Mouse (Mus musculus) adrenal gland, postnatal 25 days (tissue): ENCODE results near the gene Rnf185. TPM values are rescaled to one million over a fixed set of nuclear protein-coding genes. Genes with fewer than 3 reads are reported as not detected.

Source experiments
- DNase-seq: peaks from one replicate; pipeline ENCODE4 v3.0.0; 2021; ENCODE audit warnings: mixed read lengths
- total RNA-seq: library from RNA; stranded (reverse); gene quantifications from 2 replicates; pipeline ENCODE4 v1.2.3, GENCODE M21; 2021

The Rnf185 gene
- total RNA-seq, 1 experiment from 2014 or later: 45.8 TPM

DNA sequence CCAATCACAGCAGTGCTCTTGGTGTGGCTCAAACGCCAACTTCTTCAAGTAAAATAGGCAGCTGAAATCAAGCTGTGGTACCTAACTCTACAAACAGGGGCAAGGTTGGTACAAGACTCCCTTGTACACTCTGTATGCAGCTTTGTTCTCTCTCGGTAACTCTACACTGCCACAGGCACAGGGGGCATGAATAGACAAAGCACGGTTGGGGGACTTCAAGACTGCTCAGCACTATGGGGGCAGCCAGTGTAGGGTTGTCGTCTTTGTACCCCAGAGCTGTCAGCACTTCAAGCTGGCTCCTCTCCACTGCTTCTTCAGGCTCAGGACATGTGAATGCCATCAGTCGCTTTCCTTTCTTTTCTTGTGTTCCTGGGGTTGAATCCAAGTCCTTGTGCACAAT lies 57.6 kb downstream of the Rnf185 start:
- DNase-seq: no peak

DNA sequence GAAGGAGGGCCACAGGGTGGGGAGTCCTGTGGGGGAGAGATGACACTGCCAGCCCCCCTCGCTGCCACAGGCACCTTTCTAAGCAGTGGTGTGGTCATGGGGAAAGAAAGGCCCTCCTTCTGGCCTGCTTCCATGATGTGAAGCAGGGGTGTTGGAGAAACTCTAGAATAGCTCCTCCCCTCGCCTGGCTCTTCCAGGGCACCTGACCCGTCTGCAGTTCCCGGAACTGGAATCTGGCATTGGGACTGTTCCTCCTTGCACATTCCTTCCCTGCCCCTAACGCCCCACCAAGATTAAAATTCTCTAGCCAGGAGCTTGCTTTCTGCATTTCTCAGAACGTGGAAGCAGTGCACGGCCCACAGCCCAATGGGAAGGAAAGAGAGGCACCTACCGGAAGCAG lies 59.6 kb downstream of the Rnf185 start:
- no peak for DNase-seq

DNA sequence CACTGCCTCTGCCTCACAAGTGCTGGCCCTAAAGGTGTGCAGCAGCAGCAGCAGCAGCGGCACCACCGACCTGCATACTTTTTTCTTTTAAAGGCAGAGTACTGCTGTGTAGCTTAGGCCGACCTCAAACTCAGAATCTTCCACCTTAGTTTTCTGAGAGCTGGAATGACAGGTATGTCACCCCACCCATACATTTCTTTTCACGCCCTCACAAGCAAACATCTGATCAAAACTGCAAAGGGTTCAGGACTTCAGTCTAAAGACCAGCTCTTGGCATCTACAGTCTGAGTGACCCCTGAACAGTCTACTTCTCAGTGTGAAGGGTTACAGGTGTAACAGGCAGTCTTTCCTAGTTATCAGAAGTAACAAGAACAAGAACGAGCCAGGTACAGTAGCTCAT lies 61.4 kb downstream of the Rnf185 start:
- DNase-seq: no peak

DNA sequence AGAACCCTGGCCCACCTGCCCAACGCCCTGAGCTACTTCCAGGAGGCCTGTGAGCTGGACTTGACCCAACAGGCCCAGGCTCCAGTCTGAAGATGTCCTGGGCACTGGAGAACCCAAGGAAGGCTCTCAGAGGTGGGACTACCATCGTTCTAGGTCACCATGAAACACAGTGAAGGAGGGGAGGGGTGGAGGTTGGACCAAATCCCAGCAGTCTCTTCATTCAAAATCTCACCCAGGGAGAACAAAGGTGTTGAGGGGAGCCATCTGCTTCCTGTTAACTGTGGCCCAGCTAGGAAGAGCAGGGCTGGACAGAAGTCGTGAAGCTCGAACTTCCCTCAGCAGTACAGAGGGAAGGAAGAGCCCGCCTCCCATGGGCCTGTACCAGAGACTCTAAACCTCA lies 62.2 kb downstream of the Rnf185 start:
- DNase-seq: no peak

DNA sequence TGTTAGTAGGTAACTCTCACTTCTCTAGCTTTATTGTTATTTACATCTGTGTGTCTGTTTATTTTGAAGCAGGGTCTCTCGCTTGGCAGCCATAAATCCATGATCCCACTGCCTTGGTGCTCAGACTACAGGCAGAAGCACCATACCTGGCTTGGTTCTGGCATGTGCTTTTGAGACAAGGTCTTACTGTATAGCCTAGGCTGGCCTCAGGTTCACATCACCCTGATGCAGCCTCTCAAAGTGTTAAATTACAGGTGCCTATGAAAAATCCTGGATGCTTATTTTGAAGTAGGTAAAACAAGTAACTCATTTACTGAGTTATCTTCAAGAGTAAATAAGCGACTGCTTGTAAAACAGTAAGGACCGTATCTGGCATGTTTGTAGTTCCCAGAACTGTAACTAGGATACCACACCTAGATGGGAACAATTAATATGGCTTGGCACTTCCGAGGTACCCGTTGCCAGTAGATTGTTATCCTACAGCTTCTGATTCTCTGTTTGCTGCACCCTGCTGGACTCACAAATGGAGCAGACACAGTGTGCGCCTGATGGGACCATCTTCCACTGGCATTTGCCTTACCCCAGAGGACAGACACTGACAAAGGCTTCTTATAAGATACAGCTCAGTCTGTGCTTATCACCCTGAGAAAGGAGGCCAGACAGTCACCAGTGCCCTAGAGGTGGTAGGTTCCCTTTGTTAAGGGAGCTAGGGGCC lies 64.5 kb downstream of the Rnf185 start:
- no peak for DNase-seq

DNA sequence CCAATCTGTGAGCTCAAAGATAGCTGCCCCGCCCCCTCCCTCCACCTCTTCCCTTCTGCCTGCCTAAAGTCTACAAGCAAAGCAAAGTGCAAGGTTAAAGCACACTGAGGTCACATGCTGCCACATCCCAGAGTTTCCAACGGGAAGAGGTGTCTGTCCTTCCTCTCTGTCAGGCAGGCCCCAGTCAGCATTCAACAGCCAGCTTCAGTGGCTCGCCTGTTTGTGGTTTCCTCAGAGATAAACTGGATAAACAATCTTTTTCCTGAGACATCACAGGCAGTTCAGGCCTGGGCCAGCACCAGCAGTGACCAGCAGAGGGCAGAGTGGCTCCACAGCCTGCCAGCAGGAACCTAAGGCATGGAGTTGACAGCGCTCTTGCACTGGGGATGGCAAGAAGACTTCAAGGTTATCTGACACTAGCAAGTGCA lies 65.2 kb downstream of the Rnf185 start:
- DNase-seq: peak; percentile 86

DNA sequence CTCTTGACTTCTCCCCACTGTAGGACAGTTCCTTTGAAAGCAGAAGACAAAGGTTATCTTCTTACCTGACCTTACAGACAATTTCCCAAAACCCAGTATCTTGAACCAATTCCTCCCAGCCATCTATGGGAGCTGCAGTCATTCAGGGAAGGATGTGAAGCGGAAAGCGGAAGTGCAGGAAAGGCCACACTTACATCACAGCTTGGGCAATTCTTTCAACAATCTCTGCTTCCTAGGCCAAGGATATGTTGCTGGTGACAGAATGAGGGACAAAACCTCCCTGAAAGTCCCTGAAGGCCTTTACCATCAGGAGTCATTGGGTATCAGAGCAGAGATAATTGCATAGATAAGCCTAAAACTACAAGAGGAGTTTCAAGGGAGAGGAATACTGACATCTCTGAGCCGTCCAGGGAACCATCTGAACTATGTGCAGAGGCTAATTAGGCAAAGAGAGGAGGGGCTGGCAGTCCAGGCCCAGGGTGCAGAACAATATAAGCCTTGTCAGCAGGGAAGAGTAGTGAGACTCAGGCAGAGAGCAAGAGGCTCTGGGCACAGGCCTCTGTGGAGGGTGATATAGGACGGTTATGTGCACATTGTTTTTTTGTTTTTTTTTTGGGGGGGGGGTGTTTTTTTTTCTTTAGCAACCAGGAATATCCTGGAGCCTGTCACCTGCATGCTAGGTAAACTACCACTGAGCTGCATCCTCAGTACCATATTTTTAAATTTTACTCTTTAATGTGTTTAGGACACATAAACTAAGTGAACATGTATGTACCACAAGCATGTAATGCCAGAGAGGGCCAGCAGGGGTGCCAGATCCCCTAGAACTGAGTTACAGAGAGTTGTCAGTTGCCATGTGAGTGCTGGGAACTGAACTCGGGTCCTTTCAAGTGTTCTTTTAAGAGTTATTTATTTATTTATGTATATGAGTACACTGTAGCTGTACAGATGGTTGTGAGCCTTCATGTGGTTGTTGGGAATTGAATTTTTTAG lies 69.3 kb downstream of the Rnf185 start:
- no peak for DNase-seq

DNA sequence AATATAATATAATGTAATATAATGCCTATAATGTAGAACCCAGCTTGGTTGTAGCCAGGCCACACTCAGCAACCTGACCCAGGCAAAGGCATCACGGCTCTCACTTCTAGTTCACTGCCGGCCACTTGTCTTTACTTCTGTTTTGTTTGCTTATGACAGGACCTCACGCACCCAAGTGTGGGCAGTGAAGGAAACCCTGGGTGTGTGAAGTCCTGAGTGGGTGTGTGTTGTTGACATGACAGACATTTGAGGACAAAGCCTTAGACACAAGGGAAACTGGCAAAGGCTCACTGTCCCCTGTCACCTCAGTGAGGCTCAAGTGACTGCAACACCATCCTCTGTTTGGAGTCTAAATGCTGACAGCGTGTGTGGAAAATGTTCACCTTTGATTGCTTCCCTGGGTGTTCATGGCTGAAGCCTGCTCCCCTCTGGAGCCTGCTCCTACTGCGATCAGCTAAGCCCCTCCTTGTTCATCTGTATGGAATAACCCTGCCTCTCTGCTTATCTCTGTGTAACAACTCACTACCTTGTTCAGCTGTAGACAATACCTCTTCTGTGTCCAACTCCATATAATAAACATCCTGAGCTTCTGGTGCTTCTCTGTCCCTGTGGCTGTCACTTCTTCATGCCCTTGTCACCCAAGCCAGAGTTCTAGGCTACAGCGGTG lies 70.9 kb downstream of the Rnf185 start:
- no peak for DNase-seq

DNA sequence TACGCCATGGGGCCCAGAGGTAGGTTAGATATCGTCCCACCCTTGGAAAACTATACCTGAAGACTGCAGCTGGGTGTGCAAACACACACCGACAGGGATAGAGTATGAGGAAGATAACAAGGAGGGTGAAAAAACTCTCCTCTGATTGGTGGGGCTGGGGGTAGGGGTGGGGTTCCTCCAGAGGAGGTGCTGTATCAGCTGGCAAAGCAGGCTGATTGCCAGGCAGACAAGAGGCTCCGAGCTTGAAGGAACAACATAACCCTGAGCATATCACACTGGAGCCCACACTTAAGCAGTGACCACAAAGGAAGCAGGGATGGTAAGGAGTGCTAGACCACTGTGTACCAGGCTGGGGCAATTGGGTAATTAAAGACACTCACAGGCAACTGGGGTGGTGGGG lies 72.7 kb downstream of the Rnf185 start:
- no peak for DNase-seq

DNA sequence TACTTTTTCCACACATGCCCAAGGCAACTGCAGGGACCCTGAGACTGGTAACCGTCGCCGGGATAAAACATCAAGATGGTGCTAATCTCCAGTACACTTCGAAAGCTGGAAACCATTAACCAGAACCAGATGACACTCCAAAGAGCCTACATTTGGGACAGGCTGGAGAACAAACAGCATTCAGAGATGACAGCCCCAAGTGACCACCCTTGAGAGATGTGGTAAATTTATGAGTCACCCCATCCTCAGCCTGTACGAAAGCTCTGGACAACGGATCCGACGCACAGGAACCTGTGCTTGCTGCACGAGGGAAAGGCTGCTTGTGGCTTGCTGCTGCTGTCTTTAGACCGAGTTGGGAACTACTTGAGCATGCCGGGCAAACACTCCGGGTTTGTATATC lies 77.4 kb downstream of the Rnf185 start:
- no peak for DNase-seq

DNA sequence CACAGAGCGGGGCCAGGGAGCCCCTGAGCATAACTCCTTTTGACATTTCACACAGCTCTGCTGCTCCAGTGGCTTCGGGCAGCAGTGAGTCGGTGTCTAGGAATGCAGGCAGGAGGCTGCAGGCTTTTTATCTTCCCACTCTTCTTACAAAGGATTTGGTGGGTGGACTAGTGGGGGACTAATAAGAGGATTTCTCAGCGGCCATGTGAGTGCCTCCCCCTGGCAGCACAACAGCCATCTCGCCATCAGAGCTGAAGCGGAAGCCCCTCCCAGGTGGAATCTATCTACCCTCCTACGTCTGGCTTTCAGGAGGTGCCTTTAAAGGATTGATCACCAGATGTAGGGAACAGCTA lies 77.9 kb downstream of the Rnf185 start:
- DNase-seq: peak; percentile 18

DNA sequence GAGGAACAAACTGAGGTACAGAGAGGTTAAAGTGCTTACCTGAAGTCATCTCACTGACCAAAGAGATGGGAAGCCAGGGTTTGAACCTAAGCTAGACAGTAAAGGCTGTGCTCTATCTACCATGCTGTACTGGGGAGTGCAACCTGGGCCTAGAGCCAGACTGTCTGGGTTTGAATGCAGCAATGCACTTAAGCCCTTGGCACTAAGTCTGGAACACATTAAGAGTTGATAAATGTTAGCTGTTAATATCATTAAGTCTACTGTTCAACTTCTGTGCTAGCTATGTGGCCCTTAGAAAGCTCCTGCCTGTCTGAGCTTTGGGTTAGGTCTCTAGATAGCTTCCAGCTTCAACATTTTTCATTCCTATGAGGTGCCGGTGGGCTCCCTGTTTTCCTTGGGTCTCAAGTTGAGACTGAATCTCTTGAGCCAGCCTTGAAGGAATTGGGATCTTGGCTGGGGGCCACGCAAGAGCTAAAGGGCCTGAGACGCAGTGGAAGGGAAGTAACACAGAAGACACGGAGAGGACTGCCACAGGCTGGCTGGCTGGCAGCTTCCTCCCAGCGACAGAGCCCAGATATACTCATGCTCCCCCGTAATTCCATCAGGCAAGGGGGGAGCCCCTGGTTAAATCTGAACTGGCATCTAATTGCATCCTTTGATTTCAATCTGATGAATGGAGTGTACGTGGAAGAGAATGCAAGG lies 78.4 kb downstream of the Rnf185 start:
- DNase-seq: no peak

DNA sequence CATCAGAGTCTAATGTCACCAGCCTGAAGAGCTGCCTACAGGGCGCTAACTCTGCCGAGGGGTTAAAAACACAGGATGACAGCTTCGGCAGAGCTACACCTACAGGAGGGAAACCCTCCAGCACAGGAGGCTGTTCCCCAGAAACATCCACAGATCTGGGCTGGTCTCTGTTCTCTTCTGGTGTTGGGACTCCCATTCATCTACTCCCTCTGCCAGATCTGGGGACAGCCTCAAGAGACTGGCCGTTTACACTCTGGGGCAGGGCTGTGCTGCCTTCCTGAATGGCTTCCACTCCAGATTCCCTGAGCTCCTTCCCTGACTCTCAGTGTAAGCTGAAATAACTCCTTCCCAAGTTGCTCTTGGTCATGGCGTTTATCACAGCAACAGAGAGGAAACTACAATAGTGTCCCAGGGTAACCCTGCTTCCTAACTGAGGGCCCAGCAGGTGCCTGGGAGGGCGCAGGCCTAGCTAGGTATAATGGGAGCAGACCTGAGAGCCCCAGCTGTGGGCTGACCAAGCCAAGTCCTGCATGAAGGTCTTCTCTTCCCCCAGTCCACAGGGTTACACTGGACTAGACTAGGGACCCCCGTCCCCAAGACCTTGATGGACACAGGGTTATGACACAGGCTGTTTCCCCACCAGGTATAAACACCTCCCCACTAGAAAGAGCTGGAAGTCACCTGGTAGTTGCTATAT lies 80.4 kb downstream of the Rnf185 start:
- DNase-seq: no peak

DNA sequence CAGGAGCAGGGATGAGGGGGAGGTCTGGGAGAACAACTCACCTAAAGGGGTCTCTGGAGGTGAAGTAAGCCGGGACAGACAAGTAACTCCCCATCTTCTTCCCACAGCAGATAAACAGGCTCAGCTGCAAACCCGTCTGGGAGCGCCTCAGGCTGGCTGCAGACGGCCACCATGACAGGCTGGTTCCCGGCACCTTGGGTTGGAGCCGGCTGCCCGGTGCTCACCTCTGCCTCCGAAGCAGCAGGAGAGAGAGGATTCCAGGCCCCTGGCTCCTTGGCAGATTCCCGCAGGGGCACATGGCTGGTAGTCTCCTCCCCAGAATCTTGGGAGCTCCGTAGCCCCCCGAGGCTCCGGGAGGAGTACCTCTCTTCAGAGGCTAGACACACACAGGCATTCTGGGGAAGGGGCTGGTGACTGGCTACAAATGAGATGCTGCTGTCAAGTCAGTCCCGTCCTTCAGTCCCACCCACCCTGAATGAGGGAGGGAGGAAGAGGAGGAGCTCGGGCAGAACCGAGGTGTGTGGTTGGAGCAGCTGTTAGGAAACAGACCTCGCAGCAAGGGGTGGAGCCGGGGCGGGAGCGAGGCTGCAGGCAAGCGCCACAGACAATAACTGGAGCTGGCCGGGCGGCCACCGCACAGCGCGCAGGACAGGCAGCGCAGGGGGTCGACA lies 81.1 kb downstream of the Rnf185 start:
- DNase-seq: peak; percentile 81

DNA sequence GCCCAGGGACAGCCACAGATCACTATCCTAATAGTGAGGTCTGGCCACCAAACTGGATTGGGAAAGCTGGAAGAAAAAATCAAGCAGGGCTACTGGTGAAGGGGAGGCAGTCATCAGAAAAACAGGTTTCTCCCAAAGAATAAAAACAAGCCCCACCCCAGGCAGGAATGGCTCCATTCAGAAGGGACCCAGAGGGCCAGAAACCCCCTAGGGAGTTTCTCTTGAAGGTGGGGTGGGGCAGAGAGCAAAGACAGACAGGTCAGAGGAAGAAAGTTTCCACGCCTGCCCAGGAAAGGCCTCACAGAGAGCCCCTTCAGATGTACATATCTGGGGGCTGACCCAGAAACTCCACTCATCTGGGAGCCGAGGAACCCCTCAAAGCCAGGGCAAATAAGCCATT lies 82.0 kb downstream of the Rnf185 start:
- DNase-seq: no peak

DNA sequence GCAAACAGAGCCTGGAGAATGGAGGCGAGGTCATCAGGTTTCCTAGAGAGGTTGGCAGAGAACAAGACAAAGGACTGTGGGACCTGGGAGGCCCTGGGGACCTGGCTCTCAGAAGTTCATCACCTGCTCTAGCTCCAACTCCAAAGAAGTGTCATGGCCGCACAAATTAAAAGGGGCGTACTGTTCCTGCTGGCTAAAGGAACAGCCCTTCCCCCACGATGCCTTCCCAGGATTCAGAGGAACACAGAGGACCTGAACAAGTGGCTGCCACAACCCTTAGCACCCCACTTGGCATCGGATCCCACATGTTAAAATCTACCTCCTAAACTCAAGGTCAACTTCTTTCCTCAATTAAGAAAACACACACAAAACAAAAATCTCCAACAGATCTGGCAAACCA lies 82.7 kb downstream of the Rnf185 start:
- no peak for DNase-seq

DNA sequence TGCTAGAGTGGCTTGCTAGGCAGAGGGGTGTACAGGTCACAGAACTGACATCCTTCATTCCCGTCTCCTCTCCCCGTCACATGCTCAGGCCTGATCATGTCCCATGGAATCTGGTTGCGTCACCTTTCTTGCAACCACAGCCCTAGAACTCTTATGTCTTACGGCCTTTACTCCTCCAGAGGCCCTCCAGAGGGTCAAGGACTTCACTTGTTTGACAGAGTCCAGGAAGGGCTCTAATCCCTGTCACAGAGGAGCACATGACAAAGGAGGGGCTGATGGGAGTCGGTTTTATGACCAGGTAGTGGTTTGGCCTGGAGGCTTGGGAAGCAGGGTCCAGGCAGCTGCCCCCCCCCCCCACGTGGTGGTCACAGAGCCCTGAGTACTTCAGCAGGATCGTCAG lies 83.2 kb downstream of the Rnf185 start:
- DNase-seq: no peak

DNA sequence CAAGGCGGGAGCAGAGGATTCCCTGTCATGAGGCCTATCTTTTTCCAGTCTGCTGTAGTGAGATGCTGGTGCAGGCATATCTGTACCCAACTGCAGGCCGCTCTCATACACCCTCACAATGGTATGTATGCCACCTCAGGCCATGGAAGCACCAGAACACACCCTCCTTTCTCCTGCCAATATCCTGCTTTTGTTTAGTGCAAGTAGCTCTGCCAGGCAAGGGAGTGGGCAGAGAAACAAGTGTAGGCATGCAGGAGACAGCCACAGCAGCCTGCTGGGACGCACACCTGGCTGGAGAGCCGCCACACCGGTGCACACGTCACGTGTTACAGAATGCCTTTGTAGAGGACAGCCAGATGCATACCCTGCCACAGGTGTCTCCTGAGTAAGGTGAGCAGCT lies 85.8 kb downstream of the Rnf185 start:
- DNase-seq: no peak
